Mouse (Mus musculus) stomach, postnatal 0 days (tissue): ENCODE data around the gene Srgap1. TPM values are rescaled to one million over a fixed set of nuclear protein-coding genes. Genes with fewer than 3 reads are reported as not detected.

Experiments
- ATAC-seq: fragments of 200-750 bp; cut with Nextera tagmentation; 2 replicates; pipeline ENCODE4 v1.8.0; 2017; ENCODE audit not compliant: low FRiP score, low TSS enrichment
- DNase-seq: peaks from one replicate; pipeline ENCODE4 v3.0.0-alpha.2; 2016; ENCODE audit warnings: low spot score
- H3K27ac ChIP-seq: fragments of 300-500 bp; sonication (generic); replicated peaks from 2 replicates; pipeline ENCODE4 v1.5.1; 2014; ENCODE audit warnings: mild to moderate bottlenecking, control low read depth
- H3K27me3 ChIP-seq: fragments of 300-500 bp; sonication (generic); 2 replicates; pipeline ENCODE4 v1.6.1; 2014; ENCODE audit warnings: low read length; ENCODE audit not compliant: control insufficient read depth, insufficient read depth
- H3K36me3 ChIP-seq: fragments of 300-500 bp; sonication (generic); 2 replicates; pipeline ENCODE4 v1.6.1; 2014; ENCODE audit warnings: low read length, mixed read lengths; ENCODE audit not compliant: control insufficient read depth, insufficient read depth
- H3K4me1 ChIP-seq: fragments of 300-500 bp; sonication (generic); replicated peaks from 2 replicates; pipeline ENCODE4 v1.6.1; 2014; ENCODE audit warnings: antibody characterized with exemption; ENCODE audit not compliant: control insufficient read depth, insufficient read depth
- H3K4me2 ChIP-seq: fragments of 300-500 bp; sonication (generic); replicated peaks from 2 replicates; pipeline ENCODE4 v1.6.1; 2014; ENCODE audit warnings: low read depth, mild to moderate bottlenecking, control low read depth, moderate library complexity
- H3K4me3 ChIP-seq: fragments of 300-500 bp; sonication (generic); 2 replicates; pipeline ENCODE4 v1.5.1; 2014; ENCODE audit warnings: low read depth, low read length, control low read depth
- H3K9ac ChIP-seq: fragments of 300-500 bp; sonication (generic); 2 replicates; pipeline ENCODE4 v1.6.1; 2014; ENCODE audit warnings: mild to moderate bottlenecking, low read length, control low read depth, mixed read lengths
- H3K9me3 ChIP-seq: fragments of 300-500 bp; sonication (generic); 2 replicates; pipeline ENCODE4 v1.6.1; 2016; ENCODE audit warnings: low read length; ENCODE audit not compliant: control insufficient read depth
- CTCF ChIP-seq: IDR thresholded peaks from 2 replicates; pipeline ENCODE4 v1.5.1; 2016; ENCODE audit warnings: antibody characterized with exemption, low read depth, mild to moderate bottlenecking, moderate library complexity
- EP300 ChIP-seq: optimal IDR thresholded peaks from 2 replicates; pipeline ENCODE3; 2016; ENCODE audit warnings: antibody characterized with exemption
- WGBS: fragments of 180-500 bp; shearing (Covaris S2); extraction: QIAGEN DNeasy Blood & Tissue Kit; methylation state at CpG from one replicate; pipeline ENCODE4 v1.1.7; 2014; 5-methylcytosine and 5-hydroxymethylcytosine counted together
- polyA plus RNA-seq: library from polyadenylated mRNA; unstranded; fragments of >200 nt; fragmentation: Nextera tagmentation; extraction: Ambion mirVana; gene quantifications from 2 replicates; pipeline ENCODE4 v1.2.1, GENCODE M21; 2015

The Srgap1 gene
- polyA plus RNA-seq, 1 experiment from 2014 or later = 5.2 TPM

DNA sequence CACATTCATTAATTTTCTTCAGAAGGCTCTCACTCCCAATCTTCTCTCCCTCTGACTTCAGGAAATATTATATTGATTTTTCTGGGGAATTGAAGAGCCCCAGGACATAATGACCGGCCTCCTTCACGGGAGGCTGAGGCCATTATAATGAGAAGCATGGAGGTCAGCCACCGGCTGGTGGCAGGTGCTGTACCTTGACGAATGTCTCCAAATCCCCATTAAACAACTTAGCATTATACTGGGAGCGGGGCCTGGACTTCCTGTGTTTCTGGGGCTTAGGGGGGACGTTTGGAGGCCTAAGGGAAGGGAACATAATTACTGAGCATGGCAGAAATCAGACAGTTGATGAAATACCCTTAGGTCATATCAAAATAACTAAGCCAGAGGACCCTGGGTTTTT lies 218.1 kb downstream of the Srgap1 start:
- Histone ChIP-seq H3K9me3 (no peaks in the 10 kb centered on the region), H3K4me2 (no peak overlapping the region), H3K4me3 (no peak overlapping the region), H3K9ac (no peak overlapping the region), H3K27ac (no peak overlapping the region), H3K4me1 (no peaks in the 10 kb centered on the region), H3K36me3 (0 out of 2 replicates have a peak, but pooled peaks cover 2% of the 10 kb centered on the region), H3K27me3 (no peaks in the 10 kb centered on the region)
- 56% methylated on average over 6 of the region's 6 CpGs for WGBS
- ATAC-seq (no peak), DNase-seq (no peak)
- TF ChIP-seq EP300 (no peak), CTCF (no peak)

DNA sequence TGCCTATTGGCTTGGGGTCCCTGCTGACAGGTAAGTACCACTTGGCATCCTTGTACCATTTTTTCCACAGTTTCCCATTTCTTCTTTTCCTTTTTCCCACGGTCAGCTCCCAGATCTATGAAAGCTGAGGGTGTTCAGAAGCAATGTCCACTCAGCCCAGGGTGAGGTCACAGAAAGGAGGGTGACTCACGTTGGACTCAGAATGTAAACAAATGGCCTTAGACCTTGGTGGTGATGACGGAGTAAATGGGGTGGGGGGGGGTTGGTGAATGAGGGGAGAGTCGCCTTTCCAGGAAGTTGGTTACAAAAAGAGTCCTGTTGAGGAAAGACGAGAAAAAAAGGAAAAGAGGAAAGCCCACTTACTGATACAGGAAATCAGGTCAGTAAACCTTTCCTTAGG lies 224.4 kb downstream of the Srgap1 start:
- Histone ChIP-seq H3K4me3 (no peak overlapping the region), H3K27ac (no peak overlapping the region), H3K4me1 (no peaks in the 10 kb centered on the region), H3K4me2 (no peak overlapping the region), H3K9ac (no peak overlapping the region), H3K27me3 (no peaks in the 10 kb centered on the region), H3K36me3 (0 out of 2 replicates have a peak, but pooled peaks cover 2% of the 10 kb centered on the region), H3K9me3 (no peaks in the 10 kb centered on the region)
- TF ChIP-seq EP300 = no peak
- no peak for TF ChIP-seq CTCF
- 34% methylated on average over 5 of the region's 5 CpGs for WGBS
- peak; percentile 93 for ATAC-seq
- DNase-seq = peak; percentile 67

DNA sequence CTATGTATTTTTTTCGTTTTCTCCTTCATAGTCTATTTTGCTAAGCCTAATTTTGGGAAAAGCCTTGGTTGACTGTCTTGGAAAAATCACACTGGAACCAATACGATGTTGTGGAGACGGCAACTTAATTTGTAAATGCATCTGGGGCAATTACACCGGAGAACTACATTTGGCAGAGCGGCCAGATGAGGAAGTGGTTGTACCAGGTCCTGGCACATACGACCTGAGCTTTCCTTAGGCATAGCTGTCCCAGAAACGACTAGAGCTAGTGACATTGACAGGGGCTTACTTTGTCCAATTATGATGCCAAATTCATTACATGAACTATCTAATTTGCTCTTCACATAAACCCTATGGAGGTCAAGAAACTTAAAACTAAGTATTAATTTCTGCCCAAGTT lies 226.3 kb downstream of the Srgap1 start:
- Histone ChIP-seq H3K27me3 (no peaks in the 10 kb centered on the region), H3K27ac (no peak overlapping the region), H3K9me3 (no peaks in the 10 kb centered on the region), H3K4me3 (no peak overlapping the region), H3K4me1 (no peaks in the 10 kb centered on the region), H3K4me2 (no peak overlapping the region), H3K36me3 (0 out of 2 replicates have a peak, but pooled peaks cover 2% of the 10 kb centered on the region), H3K9ac (no peak overlapping the region)
- DNase-seq (no peak), ATAC-seq (no peak)
- TF ChIP-seq CTCF = no peak
- WGBS = 87% methylated on average over 7 of the region's 7 CpGs

DNA sequence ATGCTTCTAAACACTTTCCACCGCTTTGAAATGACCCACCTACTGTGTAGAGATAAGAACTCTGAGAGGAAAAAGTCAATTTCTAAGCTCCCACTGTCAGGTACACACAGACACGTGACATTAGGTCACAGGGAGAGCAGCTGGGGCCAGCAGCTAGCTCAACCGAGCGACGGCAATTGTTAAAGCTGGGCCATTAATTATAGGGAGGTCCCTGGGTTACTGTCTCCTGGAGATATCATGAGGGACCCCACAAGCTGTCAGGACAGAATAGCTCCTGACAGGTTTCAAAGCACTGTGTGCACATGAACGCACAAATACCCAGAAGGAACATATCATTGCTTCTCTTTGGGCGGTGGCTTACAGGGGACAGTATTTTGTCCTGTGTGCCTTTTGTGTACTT lies 229.1 kb downstream of the Srgap1 start:
- TF ChIP-seq EP300 (no peak), CTCF (no peak)
- Histone ChIP-seq H3K9me3 (no peaks in the 10 kb centered on the region), H3K27me3 (no peaks in the 10 kb centered on the region), H3K36me3 (no peaks in the 10 kb centered on the region), H3K4me3 (no peak overlapping the region), H3K4me2 (no peak overlapping the region), H3K4me1 (no peaks in the 10 kb centered on the region), H3K27ac (no peak overlapping the region), H3K9ac (no peak overlapping the region)
- 50% methylated on average over 7 of the region's 7 CpGs for WGBS
- ATAC-seq (no peak), DNase-seq (no peak)

DNA sequence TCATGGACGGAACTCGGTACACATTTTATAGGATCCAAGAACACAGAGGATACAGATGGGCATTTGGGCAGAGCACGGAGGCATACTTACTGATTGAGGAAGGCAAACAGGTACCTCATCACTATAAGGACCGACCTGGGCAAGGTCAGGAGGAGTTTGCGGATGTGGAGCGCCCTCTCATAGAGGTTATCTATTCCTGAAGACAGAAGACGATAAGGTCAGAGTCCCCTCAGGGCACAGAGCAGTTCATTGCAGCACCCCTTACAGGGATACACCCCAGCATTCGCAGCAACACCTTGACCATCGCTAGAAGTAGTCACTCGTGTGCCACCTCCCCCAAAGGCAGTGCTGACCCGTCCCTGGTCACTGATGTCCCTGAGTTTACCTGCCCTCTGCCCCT lies 239.3 kb downstream of the Srgap1 start:
- no peak overlapping the region for H3K4me2 ChIP-seq
- H3K4me3 ChIP-seq = no peak overlapping the region
- no peak overlapping the region for H3K9ac ChIP-seq
- DNase-seq (peak; percentile 10), ATAC-seq (no peak)
- H3K4me1 ChIP-seq = no peaks in the 10 kb centered on the region
- H3K27ac ChIP-seq = no peak overlapping the region
- 85% methylated on average over 11 of the region's 11 CpGs for WGBS
- no peaks in the 10 kb centered on the region for H3K9me3 ChIP-seq
- no peaks in the 10 kb centered on the region for H3K27me3 ChIP-seq
- TF ChIP-seq CTCF (no peak), EP300 (no peak)
- peaks cover 3% of the 10 kb centered on the region for H3K36me3 ChIP-seq

DNA sequence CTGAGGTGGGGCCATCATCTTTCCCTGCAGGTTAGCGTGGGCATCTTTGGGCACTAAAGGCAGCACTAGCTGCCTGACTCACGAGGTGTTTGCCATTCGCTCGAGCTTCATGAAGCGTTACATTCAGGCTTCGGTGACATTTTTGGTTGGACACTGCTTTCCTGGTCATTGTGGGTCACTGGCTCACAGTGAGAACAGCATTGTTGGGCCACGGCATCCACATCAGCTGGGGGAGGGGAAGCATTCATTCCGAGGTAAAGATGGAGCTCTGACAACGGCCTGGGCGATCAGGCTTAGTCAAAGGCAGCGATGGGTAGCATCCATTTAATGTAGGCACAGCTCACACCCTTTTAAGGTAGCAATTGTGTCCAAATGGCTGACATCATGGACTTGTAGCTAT lies 240.3 kb downstream of the Srgap1 start:
- DNase-seq (peak; percentile 5), ATAC-seq (no peak)
- Histone ChIP-seq H3K9me3 (no peaks in the 10 kb centered on the region), H3K4me3 (no peak overlapping the region), H3K27ac (no peak overlapping the region), H3K36me3 (peaks cover 3% of the 10 kb centered on the region), H3K4me2 (no peak overlapping the region), H3K9ac (no peak overlapping the region), H3K4me1 (no peaks in the 10 kb centered on the region), H3K27me3 (no peaks in the 10 kb centered on the region)
- 90% methylated on average over 11 of the region's 11 CpGs for WGBS
- TF ChIP-seq EP300 = no peak
- no peak for TF ChIP-seq CTCF
